Mouse (Mus musculus) liver, embryonic 13.5 days (tissue): ENCODE data around the gene Ebf3. TPM values are rescaled to one million over a fixed set of nuclear protein-coding genes. Genes with fewer than 3 reads are reported as not detected.

Experiments used
- ATAC-seq: fragments of 200-750 bp; cut with Nextera tagmentation; 2 replicates; pipeline ENCODE4 v1.8.0; 2017; ENCODE audit warnings: low read depth, mild to moderate bottlenecking, moderate number of reproducible peaks, moderate library complexity
- DNase-seq: peaks from one replicate; pipeline ENCODE4 v3.0.0; 2022
- H3K27ac ChIP-seq: fragments of 300-500 bp; sonication (generic); 2 replicates; pipeline ENCODE4 v1.5.1; 2015; ENCODE audit warnings: moderate library complexity, mild to moderate bottlenecking, inconsistent platforms
- H3K27me3 ChIP-seq: fragments of 300-500 bp; sonication (generic); 2 replicates; pipeline ENCODE4 v1.6.1; 2015; ENCODE audit warnings: mild to moderate bottlenecking, inconsistent platforms
- H3K36me3 ChIP-seq: fragments of 300-500 bp; sonication (generic); 2 replicates; pipeline ENCODE4 v1.6.1; 2015; ENCODE audit warnings: mild to moderate bottlenecking, inconsistent platforms
- H3K4me1 ChIP-seq: fragments of 300-500 bp; sonication (generic); replicated peaks from 2 replicates; pipeline ENCODE4 v1.6.1; 2015; ENCODE audit warnings: inconsistent platforms
- H3K4me2 ChIP-seq: fragments of 300-500 bp; sonication (generic); 2 replicates; pipeline ENCODE4 v1.6.1; 2015; ENCODE audit warnings: inconsistent platforms, mild to moderate bottlenecking, moderate library complexity
- H3K4me3 ChIP-seq: fragments of 300-500 bp; sonication (generic); replicated peaks from 2 replicates; pipeline ENCODE4 v1.5.1; 2015; ENCODE audit warnings: mild to moderate bottlenecking, inconsistent platforms
- H3K9ac ChIP-seq: fragments of 300-500 bp; sonication (generic); 2 replicates; pipeline ENCODE4 v1.6.1; 2015; ENCODE audit warnings: mild to moderate bottlenecking, inconsistent platforms
- H3K9me3 ChIP-seq: fragments of 300-500 bp; sonication (generic); replicated peaks from 2 replicates; pipeline ENCODE4 v1.6.1; 2016; ENCODE audit warnings: inconsistent platforms
- WGBS: fragments of 180-500 bp; shearing (Covaris S2); methylation state at CpG from one replicate; pipeline ENCODE4 v1.1.7; 2015; ENCODE audit not compliant: insufficient replicate concordance; 5-methylcytosine and 5-hydroxymethylcytosine counted together
- polyA plus RNA-seq: library from polyadenylated mRNA; unstranded; fragments of >200 nt; fragmentation: Nextera tagmentation; extraction: Ambion mirVana; gene quantifications from 2 replicates; pipeline ENCODE4 v1.2.1, GENCODE M21; 2015

The Ebf3 gene
- polyA plus RNA-seq, 1 experiment from 2014 or later: 0.02 TPM

- Histone ChIP-seq H3K9ac (no peak overlapping the region), H3K4me1 (no peaks in the 10 kb centered on the region), H3K4me2 (no peak overlapping the region), H3K27ac (no peak overlapping the region), H3K36me3 (no peaks in the 10 kb centered on the region), H3K4me3 (no peak overlapping the region), H3K27me3 (no peaks in the 10 kb centered on the region), H3K9me3 (no peaks in the 10 kb centered on the region)
- DNase-seq (no peak), ATAC-seq (no peak)
- 69% methylated on average over 4 of the region's 4 CpGs for WGBS
Measured at GRCm38 (mm10) chr7:137220436-137220835, 93.8 kb downstream of the Ebf3 start.

GRCm38 (mm10) chr7:137218706-137219105 is 95.5 kb downstream of the Ebf3 start:
- no peaks in the 10 kb centered on the region for H3K4me1 ChIP-seq
- H3K9ac ChIP-seq: no peak overlapping the region
- no peak for ATAC-seq
- H3K9me3 ChIP-seq: no peaks in the 10 kb centered on the region
- WGBS: 70% methylated on average over 12 of the region's 12 CpGs
- H3K4me3 ChIP-seq: no peak overlapping the region
- H3K36me3 ChIP-seq: no peaks in the 10 kb centered on the region
- DNase-seq: no peak
- H3K27ac ChIP-seq: no peak overlapping the region
- no peak overlapping the region for H3K4me2 ChIP-seq
- H3K27me3 ChIP-seq: no peaks in the 10 kb centered on the region

GRCm38 (mm10) chr7:137213444-137213843 is 100.8 kb downstream of the Ebf3 start:
- Histone ChIP-seq H3K9ac (no peak overlapping the region), H3K9me3 (no peaks in the 10 kb centered on the region), H3K27me3 (no peaks in the 10 kb centered on the region), H3K4me3 (no peak overlapping the region), H3K27ac (no peak overlapping the region), H3K4me1 (no peaks in the 10 kb centered on the region), H3K4me2 (no peak overlapping the region), H3K36me3 (no peaks in the 10 kb centered on the region)
- 42% methylated on average over 1 of the region's 1 CpGs for whole genome bisulfite sequencing
- DNase-seq: no peak
- no peak for ATAC-seq

- no peaks in the 10 kb centered on the region for H3K9me3 ChIP-seq
- no peaks in the 10 kb centered on the region for H3K27me3 ChIP-seq
- DNase-seq (no peak), ATAC-seq (no peak)
- H3K36me3 ChIP-seq: no peaks in the 10 kb centered on the region
- H3K9ac ChIP-seq: no peak overlapping the region
- H3K4me2 ChIP-seq: no peak overlapping the region
- no peak overlapping the region for H3K27ac ChIP-seq
- no peaks in the 10 kb centered on the region for H3K4me1 ChIP-seq
- H3K4me3 ChIP-seq: no peak overlapping the region
- 48% methylated on average over 4 of the region's 4 CpGs for WGBS
Measured at GRCm38 (mm10) chr7:137211332-137211731, 102.9 kb downstream of the Ebf3 start.

- 67% methylated on average over 15 of the region's 15 CpGs for WGBS
- H3K4me3 ChIP-seq: no peak overlapping the region
- no peaks in the 10 kb centered on the region for H3K36me3 ChIP-seq
- no peak overlapping the region for H3K27ac ChIP-seq
- H3K4me2 ChIP-seq: no peak overlapping the region
- no peak overlapping the region for H3K9ac ChIP-seq
- no peaks in the 10 kb centered on the region for H3K27me3 ChIP-seq
- DNase-seq: no peak
- no peaks in the 10 kb centered on the region for H3K4me1 ChIP-seq
- H3K9me3 ChIP-seq: no peaks in the 10 kb centered on the region
- no peak for ATAC-seq
Measured at GRCm38 (mm10) chr7:137209688-137210345, 104.4 kb downstream of the Ebf3 start.

- Histone ChIP-seq H3K36me3 (no peaks in the 10 kb centered on the region), H3K4me2 (no peak overlapping the region), H3K9ac (no peak overlapping the region), H3K9me3 (no peaks in the 10 kb centered on the region), H3K27ac (no peak overlapping the region), H3K4me3 (no peak overlapping the region), H3K27me3 (no peaks in the 10 kb centered on the region), H3K4me1 (no peaks in the 10 kb centered on the region)
- WGBS: 42% methylated on average over 5 of the region's 5 CpGs
- DNase-seq: no peak
- no peak for ATAC-seq
Measured at GRCm38 (mm10) chr7:137208556-137208955, 105.7 kb downstream of the Ebf3 start.

GRCm38 (mm10) chr7:137206770-137207285 is 107.4 kb downstream of the Ebf3 start:
- Histone ChIP-seq H3K9ac (no peak overlapping the region), H3K4me2 (no peak overlapping the region), H3K4me3 (no peak overlapping the region), H3K4me1 (no peaks in the 10 kb centered on the region), H3K27ac (no peak overlapping the region), H3K9me3 (no peaks in the 10 kb centered on the region), H3K27me3 (peaks cover 2% of the 10 kb centered on the region; the same call in 1 of the 2 replicates), H3K36me3 (no peaks in the 10 kb centered on the region)
- WGBS: 78% methylated on average over 21 of the region's 21 CpGs
- DNase-seq (no peak), ATAC-seq (no peak)

- Histone ChIP-seq H3K27me3 (peaks cover 4% of the 10 kb centered on the region; the same call in 1 of the 2 replicates), H3K9me3 (no peaks in the 10 kb centered on the region), H3K4me3 (no peak overlapping the region), H3K4me2 (no peak overlapping the region), H3K27ac (no peak overlapping the region), H3K4me1 (no peaks in the 10 kb centered on the region), H3K9ac (no peak overlapping the region), H3K36me3 (no peaks in the 10 kb centered on the region)
- 68% methylated on average over 4 of the region's 4 CpGs for WGBS
- ATAC-seq (no peak), DNase-seq (no peak)
Measured at GRCm38 (mm10) chr7:137199533-137199932, 114.7 kb downstream of the Ebf3 start.

GRCm38 (mm10) chr7:137198921-137199320 is 115.3 kb downstream of the Ebf3 start:
- H3K4me2 ChIP-seq: no peak overlapping the region
- peaks cover 4% of the 10 kb centered on the region; the same call in 1 of the 2 replicates for H3K27me3 ChIP-seq
- no peaks in the 10 kb centered on the region for H3K4me1 ChIP-seq
- WGBS: 79% methylated on average over 15 of the region's 15 CpGs
- H3K9ac ChIP-seq: no peak overlapping the region
- H3K36me3 ChIP-seq: no peaks in the 10 kb centered on the region
- no peak overlapping the region for H3K4me3 ChIP-seq
- DNase-seq: no peak
- no peak overlapping the region for H3K27ac ChIP-seq
- ATAC-seq: no peak
- no peaks in the 10 kb centered on the region for H3K9me3 ChIP-seq

- no peaks in the 10 kb centered on the region for H3K4me1 ChIP-seq
- H3K27me3 ChIP-seq: peaks cover 4% of the 10 kb centered on the region; the same call in 1 of the 2 replicates
- no peak for ATAC-seq
- no peak overlapping the region for H3K9ac ChIP-seq
- no peak overlapping the region for H3K4me3 ChIP-seq
- DNase-seq: no peak
- no peak overlapping the region for H3K4me2 ChIP-seq
- no peaks in the 10 kb centered on the region for H3K36me3 ChIP-seq
- WGBS: 74% methylated on average over 23 of the region's 23 CpGs
- H3K9me3 ChIP-seq: no peaks in the 10 kb centered on the region
- H3K27ac ChIP-seq: no peak overlapping the region
Measured at GRCm38 (mm10) chr7:137197118-137198030, 116.9 kb downstream of the Ebf3 start.

- no peak overlapping the region for H3K9ac ChIP-seq
- H3K36me3 ChIP-seq: no peaks in the 10 kb centered on the region
- H3K4me2 ChIP-seq: no peak overlapping the region
- no peaks in the 10 kb centered on the region for H3K4me1 ChIP-seq
- H3K27me3 ChIP-seq: no peaks in the 10 kb centered on the region
- no peaks in the 10 kb centered on the region for H3K9me3 ChIP-seq
- DNase-seq (no peak), ATAC-seq (no peak)
- WGBS: 66% methylated on average over 6 of the region's 6 CpGs
- H3K4me3 ChIP-seq: no peak overlapping the region
- no peak overlapping the region for H3K27ac ChIP-seq
Measured at GRCm38 (mm10) chr7:137196536-137196935, 117.7 kb downstream of the Ebf3 start.
